Mouse (Mus musculus): Measurements from ENCODE around the gene Nbea.
A peak's percentile ranks its signal among the peaks of the same experiment; 100 is the strongest.

The Nbea gene

GRCm38 (mm10) chr3:56183159-56184133, at the start of gene Nbea:
TSS of gene Nbea (minus strand) at chr3:56183701.
- DNase-seq (ENCODE audit: low spot score), result peak; percentile 66

GRCm38 (mm10) chr3:56229283-56229682, 45.8 kb upstream of the Nbea start:
- DNase-seq (ENCODE audit: low spot score), result no peak

- no peak for DNase-seq (ENCODE audit: low spot score)
Observed at GRCm38 (mm10) chr3:56215989-56216388, 32.5 kb upstream of the Nbea start.

- no peak for DNase-seq (ENCODE audit: low spot score)
Observed at GRCm38 (mm10) chr3:56203968-56204367, 20.5 kb upstream of the Nbea start.

GRCm38 (mm10) chr3:56188238-56188637, 4.7 kb upstream of the Nbea start:
- no peak for DNase-seq (ENCODE audit: low spot score)

GRCm38 (mm10) chr3:56187131-56187779, 3.8 kb upstream of the Nbea start:
- no peak for DNase-seq (ENCODE audit: low spot score)

GRCm38 (mm10) chr3:56182371-56183158, 936 bp downstream of the Nbea start:
- peak; percentile 15 for DNase-seq (ENCODE audit: low spot score)

GRCm38 (mm10) chr3:56181991-56182370, 1.5 kb downstream of the Nbea start:
- DNase-seq (ENCODE audit: low spot score), result no peak

GRCm38 (mm10) chr3:56181025-56181424, 2.5 kb downstream of the Nbea start:
- DNase-seq (ENCODE audit: low spot score), result no peak

GRCm38 (mm10) chr3:56157864-56158263, 25.6 kb downstream of the Nbea start:
- DNase-seq (ENCODE audit: low spot score), result no peak

- no peak for DNase-seq (ENCODE audit: low spot score)
Observed at GRCm38 (mm10) chr3:56126674-56127073, 56.8 kb downstream of the Nbea start.

GRCm38 (mm10) chr3:56116647-56117046, 66.9 kb downstream of the Nbea start:
- no peak for DNase-seq (ENCODE audit: low spot score)

GRCm38 (mm10) chr3:56108101-56108500, 75.4 kb downstream of the Nbea start:
- DNase-seq (ENCODE audit: low spot score), result no peak

- no peak for DNase-seq (ENCODE audit: low spot score)
Observed at GRCm38 (mm10) chr3:56097105-56097504, 86.4 kb downstream of the Nbea start.

- peak; percentile 17 for DNase-seq (ENCODE audit: low spot score)
Observed at GRCm38 (mm10) chr3:56079015-56079612, 104.4 kb downstream of the Nbea start.

GRCm38 (mm10) chr3:56067849-56068248, 115.7 kb downstream of the Nbea start:
- DNase-seq (ENCODE audit: low spot score), result no peak

GRCm38 (mm10) chr3:56066360-56067040, 117.0 kb downstream of the Nbea start:
- DNase-seq (ENCODE audit: low spot score), result no peak

GRCm38 (mm10) chr3:56065234-56065633, 118.3 kb downstream of the Nbea start:
- DNase-seq (ENCODE audit: low spot score), result no peak

GRCm38 (mm10) chr3:56045659-56046336, 137.7 kb downstream of the Nbea start:
- DNase-seq (ENCODE audit: low spot score), result no peak

- no peak for DNase-seq (ENCODE audit: low spot score)
Observed at GRCm38 (mm10) chr3:56043091-56043490, 140.4 kb downstream of the Nbea start.

GRCm38 (mm10) chr3:56039494-56039893, 144.0 kb downstream of the Nbea start:
- DNase-seq (ENCODE audit: low spot score), result no peak
